Mouse (Mus musculus): ENCODE results near the gene Ptch1. TPM values are rescaled to one million over a fixed set of nuclear protein-coding genes. Genes with fewer than 3 reads are reported as not detected.

Gene Ptch1
- polyA plus RNA-seq (2016; fragmentation: Nextera tagmentation; extraction: Ambion mirVana) = 24.0 and 24.4 TPM in 2 replicates

GRCm38 (mm10) chr13:63573256-63573835, at the start of gene Ptch1:
Gene Ptch1 (minus strand): TSS chr13:63573598.
- peak within 1 kb of the TSS; percentile 96 for H3K4me2 ChIP-seq
- H3K4me3 ChIP-seq (replicated peaks) = peak within 1 kb of the TSS; percentile 70
- H3K4me1 ChIP-seq = peaks cover 55% of the 10 kb centered on the region
- peak; percentile 62 for ATAC-seq (ENCODE audit: low FRiP score)
- peak within 1 kb of the TSS; percentile 81 for H3K9ac ChIP-seq
- H3K27me3 ChIP-seq = peaks cover 83% of the 10 kb centered on the region
- no peaks in the 10 kb centered on the region for H3K9me3 ChIP-seq
- H3K27ac ChIP-seq = peak within 1 kb of the TSS; percentile 91
- under 1% methylated on average over 41 of the region's 44 CpGs for WGBS
- H3K36me3 ChIP-seq (replicated peaks) = no peaks in the 10 kb centered on the region

GRCm38 (mm10) chr13:63621301-63621700, 47.9 kb upstream of the Ptch1 start:
- H3K4me2 ChIP-seq = no peak overlapping the region
- no peak for ATAC-seq (ENCODE audit: low FRiP score)
- WGBS = 79% methylated on average over 3 of the region's 3 CpGs
- H3K27ac ChIP-seq = no peak overlapping the region
- H3K4me3 ChIP-seq (replicated peaks) = no peak overlapping the region
- H3K27me3 ChIP-seq = peaks cover 19% of the 10 kb centered on the region; the same call in 1 of the 2 replicates
- no peaks in the 10 kb centered on the region for H3K9me3 ChIP-seq
- H3K36me3 ChIP-seq (replicated peaks) = no peaks in the 10 kb centered on the region
- no peak overlapping the region for H3K9ac ChIP-seq
- 0 out of 2 replicates have a peak, but pooled peaks cover 2% of the 10 kb centered on the region for H3K4me1 ChIP-seq

- WGBS = 77% methylated on average over 2 of the region's 2 CpGs
- Histone ChIP-seq H3K27me3 (0 out of 2 replicates have a peak, but pooled peaks cover 8% of the 10 kb centered on the region), H3K4me3 (replicated peaks) (no peak overlapping the region), H3K4me2 (no peak overlapping the region), H3K9ac (no peak overlapping the region), H3K27ac (no peak overlapping the region), H3K4me1 (0 out of 2 replicates have a peak, but pooled peaks cover 5% of the 10 kb centered on the region), H3K36me3 (replicated peaks) (no peaks in the 10 kb centered on the region), H3K9me3 (no peaks in the 10 kb centered on the region)
- ATAC-seq (ENCODE audit: low FRiP score) = no peak
These were observed 39.8 kb upstream of the Ptch1 start for GRCm38 (mm10) chr13:63613201-63613600.

- 0 out of 2 replicates have a peak, but pooled peaks cover 5% of the 10 kb centered on the region for H3K27me3 ChIP-seq
- no peak overlapping the region for H3K4me2 ChIP-seq
- H3K4me3 ChIP-seq (replicated peaks) = no peak overlapping the region
- ATAC-seq (ENCODE audit: low FRiP score) = no peak
- 0 out of 2 replicates have a peak, but pooled peaks cover 5% of the 10 kb centered on the region for H3K4me1 ChIP-seq
- WGBS = 42% methylated on average over 10 of the region's 10 CpGs
- no peak overlapping the region for H3K27ac ChIP-seq
- H3K9me3 ChIP-seq = no peaks in the 10 kb centered on the region
- no peak overlapping the region for H3K9ac ChIP-seq
- H3K36me3 ChIP-seq (replicated peaks) = no peaks in the 10 kb centered on the region
These were observed 36.3 kb upstream of the Ptch1 start for GRCm38 (mm10) chr13:63609734-63610133.

- WGBS = 63% methylated on average over 3 of the region's 3 CpGs
These were observed 24.2 kb upstream of the Ptch1 start for GRCm38 (mm10) chr13:63597593-63597992.

GRCm38 (mm10) chr13:63595869-63596268, 22.5 kb upstream of the Ptch1 start:
- no peaks in the 10 kb centered on the region for H3K9me3 ChIP-seq
- WGBS = 79% methylated on average over 7 of the region's 7 CpGs
- H3K36me3 ChIP-seq (replicated peaks) = no peaks in the 10 kb centered on the region
- H3K27me3 ChIP-seq = no peaks in the 10 kb centered on the region
- H3K4me3 ChIP-seq (replicated peaks) = no peak overlapping the region
- H3K27ac ChIP-seq = no peak overlapping the region
- H3K4me1 ChIP-seq = peaks cover 12% of the 10 kb centered on the region
- no peak for ATAC-seq (ENCODE audit: low FRiP score)
- no peak overlapping the region for H3K4me2 ChIP-seq
- no peak overlapping the region for H3K9ac ChIP-seq

More at GRCm38 (mm10) chr13:63597593-63597992, 24.2 kb upstream of the Ptch1 start:
- H3K4me3 ChIP-seq (replicated peaks) = no peak overlapping the region
- no peak overlapping the region for H3K27ac ChIP-seq
- peaks cover 12% of the 10 kb centered on the region for H3K4me1 ChIP-seq
- H3K36me3 ChIP-seq (replicated peaks) = no peaks in the 10 kb centered on the region
- no peaks in the 10 kb centered on the region for H3K27me3 ChIP-seq
- no peak overlapping the region for H3K9ac ChIP-seq
- no peak overlapping the region for H3K4me2 ChIP-seq
- H3K9me3 ChIP-seq = no peaks in the 10 kb centered on the region
- ATAC-seq (ENCODE audit: low FRiP score) = no peak

- no peak overlapping the region for H3K4me3 ChIP-seq (replicated peaks)
- H3K27me3 ChIP-seq = 0 out of 2 replicates have a peak, but pooled peaks cover 3% of the 10 kb centered on the region
- no peak overlapping the region for H3K9ac ChIP-seq
- H3K27ac ChIP-seq = no peak overlapping the region
- no peak for ATAC-seq (ENCODE audit: low FRiP score)
- H3K4me1 ChIP-seq = peaks cover 12% of the 10 kb centered on the region
- 48% methylated on average over 13 of the region's 13 CpGs for WGBS
- no peaks in the 10 kb centered on the region for H3K36me3 ChIP-seq (replicated peaks)
- no peaks in the 10 kb centered on the region for H3K9me3 ChIP-seq
- H3K4me2 ChIP-seq = no peak overlapping the region
These were observed 20.2 kb upstream of the Ptch1 start for GRCm38 (mm10) chr13:63593469-63594050.

- Histone ChIP-seq H3K9me3 (no peaks in the 10 kb centered on the region), H3K4me3 (replicated peaks) (no peak overlapping the region), H3K4me2 (no peak overlapping the region), H3K27ac (no peak overlapping the region), H3K27me3 (0 out of 2 replicates have a peak, but pooled peaks cover 8% of the 10 kb centered on the region), H3K9ac (no peak overlapping the region), H3K36me3 (replicated peaks) (no peaks in the 10 kb centered on the region), H3K4me1 (peaks cover 12% of the 10 kb centered on the region)
- ATAC-seq (ENCODE audit: low FRiP score) = no peak
- WGBS = 84% methylated on average over 5 of the region's 5 CpGs
These were observed 19.4 kb upstream of the Ptch1 start for GRCm38 (mm10) chr13:63592755-63593154.

- Histone ChIP-seq H3K4me1 (peaks cover 43% of the 10 kb centered on the region), H3K4me3 (replicated peaks) (no peak overlapping the region), H3K9ac (no peak overlapping the region), H3K36me3 (replicated peaks) (no peaks in the 10 kb centered on the region), H3K4me2 (no peak overlapping the region), H3K9me3 (no peaks in the 10 kb centered on the region), H3K27ac (no peak overlapping the region), H3K27me3 (peaks cover 72% of the 10 kb centered on the region)
- ATAC-seq (ENCODE audit: low FRiP score) = no peak
- WGBS = 60% methylated on average over 4 of the region's 4 CpGs
These were observed 1.2 kb upstream of the Ptch1 start for GRCm38 (mm10) chr13:63574601-63575000.

- peak overlapping the region; percentile 81 for H3K9ac ChIP-seq
- WGBS = under 1% methylated on average over 67 of the region's 67 CpGs
- H3K4me2 ChIP-seq = peak overlapping the region; percentile 96
- no peaks in the 10 kb centered on the region for H3K36me3 ChIP-seq (replicated peaks)
- peak overlapping the region; percentile 70 for H3K4me3 ChIP-seq (replicated peaks)
- H3K27me3 ChIP-seq = peaks cover 83% of the 10 kb centered on the region
- H3K27ac ChIP-seq = peak overlapping the region; percentile 91
- peak; percentile 40 for ATAC-seq (ENCODE audit: low FRiP score)
- H3K9me3 ChIP-seq = no peaks in the 10 kb centered on the region
- peaks cover 57% of the 10 kb centered on the region for H3K4me1 ChIP-seq
These were observed 744 bp downstream of the Ptch1 start for GRCm38 (mm10) chr13:63572453-63573255.

- no peak for ATAC-seq (ENCODE audit: low FRiP score)
- Histone ChIP-seq H3K27me3 (peaks cover 80% of the 10 kb centered on the region), H3K4me3 (replicated peaks) (peak overlapping the region; percentile 70), H3K4me2 (peak overlapping the region; percentile 96), H3K27ac (peak overlapping the region; percentile 91), H3K36me3 (replicated peaks) (no peaks in the 10 kb centered on the region), H3K9ac (peak overlapping the region; percentile 81), H3K9me3 (no peaks in the 10 kb centered on the region), H3K4me1 (peaks cover 60% of the 10 kb centered on the region)
- 1% methylated on average over 12 of the region's 12 CpGs for WGBS
These were observed 1.3 kb downstream of the Ptch1 start for GRCm38 (mm10) chr13:63572111-63572452.

- ATAC-seq (ENCODE audit: low FRiP score) = no peak
- H3K36me3 ChIP-seq (replicated peaks) = no peaks in the 10 kb centered on the region
- H3K9me3 ChIP-seq = no peaks in the 10 kb centered on the region
- H3K4me1 ChIP-seq = peaks cover 60% of the 10 kb centered on the region
- H3K9ac ChIP-seq = no peak overlapping the region
- peaks cover 65% of the 10 kb centered on the region for H3K27me3 ChIP-seq
- no peak overlapping the region for H3K4me3 ChIP-seq (replicated peaks)
- H3K4me2 ChIP-seq = peak overlapping the region; percentile 96
- no peak overlapping the region for H3K27ac ChIP-seq
These were observed 2.9 kb downstream of the Ptch1 start for GRCm38 (mm10) chr13:63570456-63570855.
